Mouse (Mus musculus): ENCODE data around the gene Smim8. TPM values are rescaled to one million over a fixed set of nuclear protein-coding genes. Genes with fewer than 3 reads are reported as not detected.

Gene Smim8
- polyA plus RNA-seq, 1 experiment from 2014 or later: 18.7 TPM

GRCm38 (mm10) chr4:34719421-34719820 lies 58.8 kb downstream of the Smim8 start:
- H3K27me3 ChIP-seq: no peaks in the 10 kb centered on the region
- no peak for ATAC-seq
- POLR2A ChIA-PET: no interaction called here
- CTCF ChIA-PET: no interaction called here
- TF ChIP-seq CTCF (IDR thresholded peaks at IDR 0.05): no peak
- in situ Hi-C loops (cut with MboI; ENCODE audit: low pct_unique_long_range_greater_than_20kb): no loop called here
- no peak for DNase-seq (ENCODE audit: low read depth, low spot score)

Other genes with a start within 250 kb of the Smim8 start
- gene Akirin2, start 227.5 kb downstream of the Smim8 start, polyA plus RNA-seq (2021): 51.0 TPM
- 30.3 TPM for gene Orc3, start 163.5 kb downstream of the Smim8 start, polyA plus RNA-seq (2021)
- gene Rars2, start 163.5 kb downstream of the Smim8 start, polyA plus RNA-seq (2021): 23.6 TPM
- gene Slc35a1, start 91.0 kb downstream of the Smim8 start, polyA plus RNA-seq (2021): 20.6 TPM
- gene Cfap206, start 48.2 kb downstream of the Smim8 start, polyA plus RNA-seq (2021): 0.12 TPM
- gene Gm136, start 22.2 kb downstream of the Smim8 start, polyA plus RNA-seq (2021): not detected
- 10.7 TPM for gene Zfp292, start 104.5 kb upstream of the Smim8 start, polyA plus RNA-seq (2021)
- gene Cga, start 115.4 kb upstream of the Smim8 start, polyA plus RNA-seq (2021): not detected